Mouse (Mus musculus) left cerebral cortex, adult 18-20 months (tissue): ENCODE data around the gene Pla2g2c. TPM values are rescaled to one million over a fixed set of nuclear protein-coding genes. Genes with fewer than 3 reads are reported as not detected.

Source experiments
- DNase-seq, 2 experiments: peaks; one replicate each; pipeline ENCODE4 v3.0.0; 2021 to 2022; ENCODE audit warnings: low spot score in 2 of 2, mixed read lengths in 1 of 2
- long read RNA-seq, 2 experiments: library from polyadenylated mRNA; stranded (forward); transcript quantifications; one replicate each; pipeline ENCODE4 v2.0.0; 2021
- total RNA-seq, 2 experiments: library from RNA; stranded (reverse); gene quantifications; 2 replicates each; pipeline ENCODE4 v1.2.3; 2021

Gene Pla2g2c
- total RNA-seq: under 1 TPM in 1 of 2 experiments, not detected in 1; 0.35 TPM
- long read RNA-seq, experiment 1, partial matches to known transcripts: 0 of 1 reads
- long read RNA-seq, experiment 1, other reads (novel, unspliced or antisense): 1 of 1 reads
- long read RNA-seq, experiment 2: 0 reads

GRCm38 (mm10) chr4:138724354-138725126 lies at the start of gene Pla2g2c:
Gene Pla2g2c (plus strand): TSS chr4:138724792.
- DNase-seq: peak; percentile 61 to 68

DNA sequence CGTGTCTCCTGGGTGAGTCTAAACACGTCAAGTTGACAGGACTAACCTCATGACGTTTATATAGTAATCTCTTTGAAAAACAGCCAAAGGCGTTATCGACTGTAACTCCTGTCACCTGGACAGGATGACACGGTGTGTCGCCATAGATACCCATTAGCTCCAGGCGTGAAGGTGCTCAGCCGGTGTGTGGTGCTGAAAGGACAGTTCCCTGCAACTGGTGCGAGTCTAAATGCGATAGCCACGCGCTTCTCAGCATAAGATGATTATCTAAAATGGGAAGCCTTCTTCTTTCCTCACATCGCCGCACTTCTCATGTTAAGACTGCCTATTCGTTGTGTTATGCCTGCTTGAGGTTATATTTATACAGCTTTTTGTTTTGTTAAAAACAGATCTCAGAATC lies 48.1 kb upstream of the Pla2g2c start:
- DNase-seq: no peak

GRCm38 (mm10) chr4:138677579-138677978 lies 47.0 kb upstream of the Pla2g2c start:
- DNase-seq: peak; percentile 65 to 68

DNA sequence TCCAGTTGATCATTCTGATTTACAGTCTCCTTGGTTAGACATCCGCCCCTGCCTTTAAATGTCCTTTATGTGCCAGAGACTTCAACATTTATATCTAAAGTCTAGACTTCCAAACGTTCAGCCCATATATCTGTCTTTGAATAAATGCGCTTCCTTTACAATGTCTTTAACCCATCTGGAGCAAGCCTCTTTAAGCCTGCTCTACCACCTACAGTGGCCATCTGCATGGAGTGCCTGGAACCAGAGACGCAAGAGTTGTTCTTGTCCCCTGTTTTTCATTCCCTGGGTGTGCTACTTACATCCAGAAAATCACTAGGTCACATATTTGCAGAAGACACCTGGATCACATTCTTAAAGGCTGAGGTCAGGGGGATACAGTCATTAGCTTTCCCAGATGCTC lies 44.5 kb upstream of the Pla2g2c start:
- no peak for DNase-seq

DNA sequence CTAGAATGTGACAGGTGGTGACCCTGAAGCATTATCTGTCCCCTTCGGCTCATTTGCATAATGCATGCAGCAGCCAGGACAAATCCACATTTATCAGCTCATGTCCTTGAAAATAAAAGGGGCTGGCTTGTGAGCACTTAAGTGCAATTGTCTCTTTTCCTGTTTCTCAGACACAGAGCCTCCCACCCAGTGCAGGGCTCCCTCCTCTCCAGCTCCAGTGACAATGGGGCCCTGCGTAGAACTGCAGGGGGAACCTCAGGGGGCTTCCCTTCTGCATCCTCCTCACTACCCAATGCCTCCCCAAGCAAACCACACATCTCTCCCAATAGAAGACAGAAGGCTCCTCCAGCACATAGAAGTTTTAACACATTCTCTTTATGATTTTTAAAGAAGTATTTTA lies 41.8 kb upstream of the Pla2g2c start:
- no peak for DNase-seq

- DNase-seq: peak; percentile 55 to 72
Observed at GRCm38 (mm10) chr4:138685813-138686212, 38.8 kb upstream of the Pla2g2c start.

GRCm38 (mm10) chr4:138689094-138689512 lies 35.5 kb upstream of the Pla2g2c start:
- no peak for DNase-seq

- no peak for DNase-seq
Observed at GRCm38 (mm10) chr4:138690561-138690960, 34.0 kb upstream of the Pla2g2c start.

GRCm38 (mm10) chr4:138691443-138692181 lies 33.0 kb upstream of the Pla2g2c start:
- DNase-seq: peak; percentile 62 to 79

DNA sequence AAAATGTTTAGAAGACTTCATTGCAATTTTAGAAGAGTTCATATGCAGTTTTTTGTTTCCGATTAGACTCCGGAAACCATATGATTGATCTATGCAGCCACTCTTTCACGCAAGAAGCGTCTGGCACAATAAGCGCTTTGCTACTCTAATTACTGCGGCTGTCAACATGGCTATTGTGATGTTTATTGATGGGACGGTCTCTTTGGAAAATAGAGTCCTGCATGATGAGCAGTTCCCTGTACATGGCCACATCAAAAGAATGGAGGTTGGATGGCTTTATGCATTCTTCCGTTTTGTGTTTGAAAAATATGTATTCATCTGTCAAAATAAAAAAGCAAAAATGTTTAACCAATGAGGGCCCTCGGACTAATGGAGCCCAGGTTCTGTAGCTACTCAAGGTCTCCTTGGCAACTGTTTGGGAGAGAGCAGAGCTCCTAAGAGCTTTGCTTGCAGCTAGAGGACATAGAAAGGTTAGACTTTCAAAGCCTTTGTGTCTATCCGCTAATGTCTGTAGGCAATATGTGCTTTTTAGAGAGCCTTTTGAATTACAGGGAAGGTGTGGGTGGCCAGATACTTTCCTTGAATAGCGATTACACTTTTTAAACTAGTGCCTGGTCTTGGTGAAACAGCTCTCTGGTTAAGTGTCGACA lies 31.4 kb upstream of the Pla2g2c start:
- no peak for DNase-seq

GRCm38 (mm10) chr4:138696720-138697119 lies 27.9 kb upstream of the Pla2g2c start:
- no peak for DNase-seq

GRCm38 (mm10) chr4:138697166-138697860 lies 27.3 kb upstream of the Pla2g2c start:
- no peak for DNase-seq

- DNase-seq: no peak
Observed at GRCm38 (mm10) chr4:138698296-138698695, 26.3 kb upstream of the Pla2g2c start.

DNA sequence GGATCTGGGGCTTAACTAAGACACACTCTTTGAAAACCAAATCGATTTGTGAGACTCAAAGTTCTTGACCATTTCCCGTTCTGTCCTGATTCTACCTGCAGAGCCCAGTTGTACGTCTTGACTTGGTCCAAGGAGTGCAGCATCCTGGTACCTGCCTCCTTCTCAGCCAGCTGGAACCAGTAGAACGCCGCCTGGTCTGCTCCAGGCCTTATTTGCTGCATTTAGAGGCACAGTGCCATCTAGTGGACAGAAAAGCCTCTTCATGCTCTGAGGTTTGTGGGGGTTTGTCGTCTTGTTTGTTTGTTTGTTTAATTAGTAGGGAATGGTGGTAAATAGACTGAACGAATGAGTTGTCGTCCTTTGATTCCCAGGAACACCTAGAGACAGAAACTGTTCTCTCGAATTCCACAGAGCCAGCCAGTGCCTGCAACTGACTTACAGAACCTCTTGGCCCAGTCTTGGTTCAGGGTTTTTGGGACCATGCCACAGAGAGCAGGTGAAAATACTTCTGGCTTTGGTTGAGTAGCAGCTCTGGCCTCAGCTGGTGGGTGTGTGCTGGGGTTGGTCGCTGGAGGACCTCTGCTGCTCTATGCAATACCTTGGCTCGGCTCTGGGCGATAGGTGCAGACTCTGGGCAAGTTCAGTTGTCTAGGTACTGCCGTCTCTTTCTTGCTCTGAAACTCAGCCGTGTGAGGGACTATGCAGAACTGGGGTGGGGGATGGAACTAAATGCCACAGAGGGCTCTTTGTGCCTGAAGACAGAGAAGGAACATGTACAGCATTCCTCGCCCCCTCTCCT lies 24.2 kb upstream of the Pla2g2c start:
- DNase-seq: peak; percentile 65 to 69

DNA sequence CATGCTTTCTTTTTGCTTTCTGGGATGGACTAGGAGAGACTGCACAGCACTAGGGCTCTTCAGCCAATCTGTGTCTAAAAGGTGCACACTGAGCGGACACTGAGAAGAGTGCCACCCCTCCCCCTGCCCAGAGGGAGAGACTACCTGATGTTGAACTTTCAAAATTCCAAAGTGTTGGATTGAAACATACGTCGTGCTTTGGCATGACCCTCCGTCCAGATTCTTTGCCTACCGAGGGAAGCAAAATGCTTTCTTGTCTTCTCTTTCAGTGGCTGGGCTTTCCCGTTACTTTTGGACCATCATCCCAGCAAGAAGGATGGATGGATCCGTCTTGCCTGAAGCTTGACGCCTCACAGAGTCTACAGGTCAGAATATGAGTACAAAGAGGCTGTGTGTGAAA lies 23.5 kb upstream of the Pla2g2c start:
- no peak for DNase-seq

DNA sequence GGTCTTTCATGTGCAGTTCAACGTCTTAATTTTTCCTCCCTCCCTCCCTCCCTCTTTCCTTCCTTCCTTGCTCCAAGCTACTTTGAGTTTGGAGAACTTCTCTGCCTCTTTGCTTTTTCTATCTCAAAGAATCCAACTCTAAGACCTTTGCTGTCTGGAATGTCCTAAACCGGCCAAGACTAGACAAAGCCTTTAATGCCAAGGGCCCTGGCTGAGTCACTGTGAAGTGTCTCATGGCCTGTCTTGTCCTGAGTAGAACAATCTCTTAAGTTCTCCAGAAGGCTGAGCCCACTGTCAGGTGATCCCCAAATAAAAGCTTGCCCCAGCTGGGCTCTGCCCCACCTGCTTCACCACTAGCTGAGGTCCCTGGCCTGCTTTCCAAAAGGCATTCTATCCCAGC lies 22.6 kb upstream of the Pla2g2c start:
- no peak for DNase-seq

GRCm38 (mm10) chr4:138702528-138702927 lies 22.1 kb upstream of the Pla2g2c start:
- DNase-seq: no peak

- DNase-seq: no peak
Observed at GRCm38 (mm10) chr4:138703591-138703990, 21.0 kb upstream of the Pla2g2c start.

DNA sequence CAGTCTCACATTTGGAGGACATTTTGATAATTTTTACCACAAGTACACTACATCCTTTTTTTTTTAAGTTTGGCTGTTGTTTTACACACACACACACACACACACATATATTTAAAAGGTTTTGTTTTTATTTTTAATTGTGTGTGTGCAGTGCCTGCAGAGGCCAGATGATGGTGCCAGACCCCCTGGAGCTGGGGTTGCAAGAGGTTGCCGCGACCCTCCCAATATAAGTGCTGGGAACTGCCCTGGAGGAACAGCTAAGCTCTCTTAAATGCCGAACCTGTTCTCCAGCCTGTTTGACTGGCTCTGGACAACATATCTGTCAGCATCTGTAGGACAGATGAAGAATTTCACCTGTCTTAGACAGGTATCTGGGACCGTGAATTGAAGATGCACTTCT lies 20.4 kb upstream of the Pla2g2c start:
- no peak for DNase-seq

DNA sequence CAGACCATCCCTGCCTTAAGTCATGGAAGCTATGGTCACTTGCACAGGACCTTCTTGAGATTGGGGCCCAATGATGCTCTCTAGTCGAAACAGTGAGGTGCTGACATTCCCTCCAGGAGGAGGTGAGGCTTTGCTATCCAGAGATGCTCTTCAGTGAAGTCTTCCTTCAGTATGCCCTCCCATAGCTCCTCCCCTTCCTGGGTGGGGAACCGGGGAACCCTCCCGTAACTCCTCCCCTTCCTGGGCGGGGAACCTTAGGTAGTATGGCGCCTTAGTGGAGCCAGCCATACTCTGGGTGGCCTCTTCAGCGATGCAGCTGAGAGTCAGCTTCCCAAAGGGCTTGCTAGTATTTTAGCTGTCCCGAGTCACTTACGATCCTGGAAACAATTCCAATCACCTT lies 18.0 kb upstream of the Pla2g2c start:
- DNase-seq: no peak
